Mouse (Mus musculus) CD4-positive, CD25-positive, alpha-beta regulatory T cell, adult 2 months (primary cell): Measurements from ENCODE around the gene 3110082I17Rik.
A peak's percentile ranks its signal among the peaks of the same experiment; 100 is the strongest.

Source experiments
- DNase-seq: peaks from one replicate; pipeline ENCODE4 v3.0.0-alpha.2; 2012; ENCODE audit warnings: low read depth, low spot score

The 3110082I17Rik gene

DNA sequence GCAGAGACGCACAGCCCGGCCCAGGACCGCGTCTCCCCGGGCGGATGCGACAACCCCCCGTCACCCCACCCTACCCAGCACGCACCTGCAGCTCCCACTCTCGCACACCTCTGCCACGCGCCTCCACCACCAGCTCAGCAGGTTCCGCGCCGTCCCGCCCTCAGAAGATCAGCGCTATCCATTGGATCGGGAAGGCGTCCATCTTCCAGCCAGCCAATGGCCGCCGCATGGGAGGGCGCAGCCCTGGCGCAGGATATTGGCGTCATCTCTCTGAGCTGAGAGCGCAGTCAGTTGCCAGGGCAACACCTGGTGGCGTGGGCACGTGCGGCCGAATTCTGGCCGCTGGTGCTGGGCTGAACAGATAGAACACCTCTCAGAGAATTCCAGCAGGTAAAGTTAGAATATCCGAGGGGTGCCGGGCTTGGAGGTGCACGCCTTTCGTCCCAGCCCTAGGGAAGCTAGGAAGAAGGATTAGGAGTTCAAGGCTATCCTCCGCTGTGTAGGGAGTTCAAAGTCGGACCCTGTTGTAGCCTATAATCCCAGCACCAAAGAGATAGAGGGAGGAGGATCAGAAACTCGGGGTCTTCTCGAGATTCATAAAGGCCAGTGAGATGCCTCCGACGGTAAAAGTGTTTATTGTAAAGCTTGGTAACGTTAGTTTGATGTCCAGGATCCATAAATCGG, at the start of gene 3110082I17Rik:
3110082I17Rik (minus strand) TSS at position 144 of the 684 bp plus-strand sequence.
- peak; percentile 98 for DNase-seq

DNA sequence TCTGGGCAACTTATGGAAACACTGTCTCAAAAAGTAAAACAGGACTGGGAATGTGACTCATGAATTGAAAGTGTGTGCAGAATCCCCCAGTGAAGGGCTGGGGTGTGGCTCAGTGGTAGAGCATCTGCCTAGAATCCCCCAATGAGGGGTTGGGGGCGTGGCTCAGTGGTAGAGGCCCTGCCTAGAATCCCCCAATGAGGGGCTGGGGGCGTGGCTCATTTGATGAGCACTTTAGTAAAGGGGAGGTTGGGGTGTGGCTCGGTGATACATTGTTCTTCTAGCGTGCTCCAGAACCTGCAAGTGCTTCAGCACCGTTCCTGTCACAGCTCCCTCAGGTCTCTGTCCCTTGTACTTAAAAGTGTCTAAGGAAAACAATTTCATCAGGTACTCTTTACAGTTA, 45.9 kb upstream of the 3110082I17Rik start:
- DNase-seq: no peak

DNA sequence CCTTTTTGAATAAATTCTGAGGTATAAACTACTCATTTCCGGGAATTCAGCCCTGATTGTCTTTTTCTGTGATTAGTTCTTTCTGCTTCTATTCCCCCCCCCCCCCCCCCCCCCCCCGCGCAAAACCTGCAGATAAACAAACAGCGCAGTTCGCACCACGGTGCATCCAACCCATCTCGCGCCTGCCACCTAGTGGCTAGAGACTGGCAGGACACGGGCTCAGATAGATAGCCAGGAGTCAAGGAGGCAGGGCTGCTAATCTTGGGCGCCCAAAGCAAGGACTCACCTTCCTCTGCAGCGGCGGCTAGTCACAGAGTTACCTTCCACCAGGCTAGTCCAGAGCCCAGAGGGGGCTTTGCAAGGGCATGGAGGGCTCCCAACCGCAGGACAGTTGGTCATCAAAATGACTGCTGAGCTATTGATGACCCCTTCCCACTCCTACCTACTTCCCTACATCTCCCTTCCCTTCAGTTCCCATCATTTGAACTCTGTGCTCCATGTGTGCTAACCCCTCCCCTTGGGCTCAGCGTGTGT, 44.8 kb upstream of the 3110082I17Rik start:
- peak; percentile 88 for DNase-seq

DNA sequence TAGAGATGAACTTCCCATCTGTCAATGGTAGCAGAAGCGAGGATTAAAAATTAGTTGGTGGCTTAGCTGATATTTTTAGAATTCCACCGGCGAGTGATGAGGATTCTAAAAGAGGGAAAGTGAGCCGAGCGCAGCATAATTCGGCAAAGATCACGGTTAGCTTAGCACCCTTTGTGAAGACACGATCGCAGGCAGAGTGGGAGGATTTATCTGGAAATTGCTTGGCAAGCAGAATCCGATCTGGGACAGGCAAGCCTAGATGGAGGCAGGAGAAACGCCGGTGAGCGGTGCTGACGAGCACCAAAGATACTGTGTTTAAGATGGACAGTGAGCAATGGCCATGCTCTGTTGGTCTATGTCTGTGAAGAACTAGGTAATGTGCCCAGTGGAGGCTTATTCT, 42.0 kb upstream of the 3110082I17Rik start:
- DNase-seq: no peak

DNA sequence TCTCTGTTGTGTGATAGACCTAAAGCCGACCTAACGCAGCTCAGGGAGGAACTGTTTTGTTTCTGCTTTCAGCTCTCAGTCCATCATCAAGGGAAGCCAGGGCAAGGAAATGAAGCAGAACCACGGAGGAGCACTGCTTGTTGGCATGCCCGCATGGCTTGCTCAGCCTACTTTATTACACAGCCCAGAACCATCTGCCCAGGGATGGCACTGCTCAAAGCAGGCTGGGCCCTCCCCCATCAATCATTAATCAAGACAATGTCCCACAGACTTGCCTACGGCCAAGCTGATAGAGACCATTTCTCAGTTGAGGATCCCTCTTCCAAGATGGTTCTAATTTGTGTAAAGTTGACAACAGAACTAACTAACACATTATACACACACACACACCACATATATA, 38.5 kb upstream of the 3110082I17Rik start:
- DNase-seq: no peak

DNA sequence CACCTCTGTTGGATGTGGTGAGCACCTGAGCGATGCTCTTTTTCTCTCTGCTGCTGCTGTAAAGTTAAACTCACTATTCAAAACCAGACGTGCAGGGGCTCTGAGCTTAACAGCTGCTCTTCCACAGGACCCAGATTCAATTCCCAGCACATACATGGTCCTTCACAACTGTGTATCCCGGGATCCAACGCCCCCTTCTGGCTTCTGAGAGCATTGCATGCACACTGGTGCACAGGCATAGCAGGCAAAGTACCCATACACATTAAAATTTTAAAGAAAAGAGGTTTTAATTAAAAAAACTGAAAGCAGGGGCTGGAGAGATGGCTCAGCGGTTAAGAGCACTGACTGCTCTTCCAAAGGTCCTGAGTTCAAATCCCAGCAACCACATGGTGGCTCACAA, 36.6 kb upstream of the 3110082I17Rik start:
- DNase-seq: no peak

DNA sequence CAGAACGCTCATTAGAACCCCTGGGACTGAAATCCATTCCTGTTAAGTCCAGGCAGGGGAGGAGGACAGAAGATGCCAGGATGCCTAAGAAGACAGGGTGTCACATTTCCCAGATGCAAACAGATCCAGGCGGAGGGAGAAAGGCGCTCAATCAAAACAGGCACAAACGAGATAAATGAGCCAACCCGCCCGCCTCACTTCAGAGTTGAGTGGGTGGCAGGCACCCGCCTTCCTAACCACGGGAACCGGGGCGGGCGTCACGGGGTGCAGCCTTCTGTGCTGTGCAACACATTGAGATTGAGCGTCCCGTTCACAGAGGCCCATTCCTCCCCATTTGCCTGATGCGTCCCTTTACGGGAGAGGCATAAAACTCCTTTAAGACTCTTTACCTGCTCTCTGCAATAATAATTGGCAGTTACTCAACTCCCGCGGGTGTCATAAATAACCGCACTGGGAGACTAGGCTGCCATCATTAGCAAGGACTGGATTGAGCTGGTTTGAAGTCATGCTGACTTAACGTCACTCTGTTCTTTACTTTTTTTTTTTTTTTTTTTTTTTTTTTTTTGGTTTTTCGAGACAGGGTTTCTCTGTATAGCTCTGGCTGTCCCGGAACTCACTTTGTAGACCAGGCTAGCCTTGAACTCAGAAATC, 34.8 kb upstream of the 3110082I17Rik start:
- DNase-seq: peak; percentile 27

DNA sequence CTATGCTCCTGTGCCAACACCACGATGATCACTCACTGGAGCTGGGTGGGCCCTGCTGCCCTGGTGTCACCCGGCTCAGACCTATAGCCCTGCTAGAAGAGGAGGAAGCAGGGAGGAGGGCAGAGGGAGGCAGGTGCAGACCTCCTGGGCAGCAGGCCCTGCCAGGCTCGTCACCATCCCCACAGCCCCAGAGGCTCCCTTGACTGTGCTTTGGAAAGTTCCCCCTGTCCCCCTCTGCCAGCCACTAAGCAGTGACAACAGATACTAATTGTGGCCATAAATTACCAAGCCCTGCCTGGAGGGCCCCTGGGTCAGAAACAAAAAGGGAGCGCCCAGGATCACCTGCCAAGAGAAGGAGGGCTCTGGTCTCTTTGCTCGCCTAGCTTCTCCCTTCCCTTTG, 33.4 kb upstream of the 3110082I17Rik start:
- DNase-seq: no peak

DNA sequence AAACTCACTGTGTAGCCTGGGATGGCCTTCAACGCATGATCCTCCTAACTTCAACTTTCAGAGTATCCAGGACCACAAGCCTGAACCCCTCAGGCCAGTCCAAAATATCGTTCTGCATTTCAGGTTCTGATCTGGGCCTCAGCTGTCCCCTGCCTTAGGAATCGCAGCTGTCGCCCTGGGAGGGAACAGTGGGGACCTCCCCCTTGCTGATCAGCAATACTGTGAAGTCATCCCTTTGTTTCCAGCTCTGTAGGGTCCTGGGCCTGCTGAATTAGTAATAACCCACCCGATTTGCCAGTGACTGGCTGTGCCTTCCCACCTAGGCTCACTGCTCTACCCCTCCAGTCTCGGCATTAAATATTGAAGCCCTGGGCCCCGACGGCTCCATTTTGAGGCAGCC, 31.0 kb upstream of the 3110082I17Rik start:
- DNase-seq: no peak

DNA sequence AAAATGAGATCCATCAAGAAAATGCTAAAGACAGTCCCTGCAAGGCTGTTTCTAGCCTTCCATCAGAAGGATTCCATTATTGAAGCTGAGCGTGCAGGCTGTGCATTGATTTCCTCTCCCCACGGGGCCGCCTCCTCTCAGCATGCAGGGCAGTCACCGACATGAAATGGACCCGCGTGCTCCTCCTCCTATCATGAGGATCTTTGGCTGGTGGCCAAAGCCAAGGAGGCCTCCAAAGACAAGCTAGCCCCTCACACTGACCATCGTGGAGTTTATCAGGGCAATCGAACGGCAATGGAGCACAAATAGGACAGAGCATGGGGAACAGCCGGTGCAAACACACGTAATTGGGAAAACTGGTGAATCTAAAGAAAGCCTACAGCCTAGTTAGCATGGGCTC, 29.8 kb upstream of the 3110082I17Rik start:
- no peak for DNase-seq

DNA sequence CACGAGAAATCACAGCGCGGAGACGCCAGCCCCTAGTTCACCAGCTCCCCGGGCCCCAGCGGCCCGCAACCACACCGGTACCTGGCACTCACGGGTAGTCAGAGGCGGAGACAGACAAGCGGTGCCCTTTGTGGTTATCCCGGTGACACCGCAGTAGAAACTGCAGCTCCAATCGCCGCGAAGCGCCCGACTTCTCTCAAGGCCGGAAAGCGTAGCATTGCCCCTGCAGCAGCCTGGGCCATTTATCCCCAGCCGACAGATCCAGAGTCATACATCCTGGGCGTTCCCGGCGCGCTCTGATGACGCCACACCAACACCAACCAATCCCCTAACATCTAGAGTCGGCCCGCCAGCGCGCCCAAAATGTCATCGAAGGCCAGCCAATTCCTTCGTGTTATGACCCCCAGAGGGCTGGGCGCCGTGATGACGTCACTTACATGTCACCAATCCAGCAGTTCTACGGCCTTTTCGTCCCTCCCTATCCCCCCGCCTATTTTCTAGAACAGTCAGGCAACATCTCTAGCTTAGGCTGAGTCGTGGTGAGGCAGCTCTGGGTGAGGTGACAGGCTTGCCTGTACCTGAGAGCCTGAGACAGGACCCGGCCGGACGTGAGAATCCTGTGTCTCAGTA, 24.0 kb upstream of the 3110082I17Rik start, which contains the start of gene Zfand2a:
Zfand2a (minus strand) TSS at position 365 of the 630 bp plus-strand sequence.
- DNase-seq: peak; percentile 100

DNA sequence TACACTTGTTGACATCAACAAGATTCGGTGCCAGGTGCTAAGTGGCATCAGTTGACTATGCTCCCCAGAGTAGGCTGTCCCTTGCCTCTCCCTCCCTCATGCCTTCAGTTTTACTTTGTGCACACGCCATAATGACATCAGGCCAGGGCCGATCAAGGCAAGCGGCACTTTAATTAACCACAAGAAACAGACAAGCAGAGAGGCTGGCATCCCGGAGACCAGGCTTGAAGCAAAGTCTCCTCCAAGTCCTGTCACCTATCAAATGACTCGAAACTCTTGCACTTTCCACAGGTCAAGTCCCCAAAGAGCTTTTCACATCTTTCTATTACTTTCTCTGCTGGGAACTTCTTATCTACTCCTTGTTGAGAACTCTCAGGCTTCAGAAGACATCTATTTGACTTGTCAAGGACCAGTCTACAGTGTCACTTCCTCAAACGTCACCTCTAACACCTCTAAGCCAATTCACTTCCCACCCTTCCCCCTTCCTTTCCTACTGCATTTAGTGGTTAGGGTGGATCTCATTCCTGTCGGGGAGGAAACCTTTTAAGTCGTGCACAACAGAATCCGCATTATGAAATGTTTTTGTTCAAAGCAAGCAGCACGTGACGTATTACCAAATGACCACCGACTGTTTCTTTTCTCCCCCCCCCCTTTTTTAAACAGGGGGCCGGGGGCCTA, 23.0 kb upstream of the 3110082I17Rik start:
- peak; percentile 48 for DNase-seq

DNA sequence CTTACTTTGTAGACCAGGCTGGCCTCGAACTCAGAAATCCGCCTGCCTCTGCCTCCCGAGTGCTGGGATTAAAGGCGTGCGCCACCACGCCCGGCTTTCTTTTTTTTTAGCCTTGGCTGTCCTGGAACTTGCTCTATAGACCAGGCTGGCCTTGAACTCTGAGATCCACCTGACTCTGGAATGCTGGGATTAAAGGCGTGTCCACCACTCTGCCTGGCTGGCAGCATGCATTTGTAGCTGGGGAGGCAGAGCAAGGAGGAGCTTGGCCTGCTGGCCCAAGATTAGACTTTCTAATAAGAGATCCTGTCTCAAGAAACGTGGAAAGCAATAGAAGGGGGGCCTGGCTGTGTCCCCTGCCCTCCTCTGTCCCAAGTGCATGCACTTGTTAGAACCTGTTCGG, 20.1 kb upstream of the 3110082I17Rik start:
- no peak for DNase-seq

DNA sequence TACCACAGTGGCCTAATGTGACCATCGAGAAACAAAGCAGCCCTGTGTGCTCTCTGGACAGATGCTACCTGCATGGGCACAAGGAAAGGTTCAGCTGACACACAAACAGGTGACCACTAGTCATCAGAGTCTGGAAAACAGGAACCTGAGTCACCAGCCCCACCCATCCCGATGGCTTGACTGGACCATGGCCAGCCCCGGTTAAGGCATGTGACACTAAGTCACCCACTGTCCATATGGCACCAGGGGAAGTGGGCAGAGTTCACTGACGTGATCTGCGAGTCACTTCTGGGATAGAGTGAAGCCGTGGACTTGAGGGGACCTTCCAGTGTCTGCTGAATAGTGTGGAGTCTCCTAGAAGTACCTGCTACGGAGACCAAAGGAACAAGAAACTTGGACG, 18.8 kb upstream of the 3110082I17Rik start:
- no peak for DNase-seq

DNA sequence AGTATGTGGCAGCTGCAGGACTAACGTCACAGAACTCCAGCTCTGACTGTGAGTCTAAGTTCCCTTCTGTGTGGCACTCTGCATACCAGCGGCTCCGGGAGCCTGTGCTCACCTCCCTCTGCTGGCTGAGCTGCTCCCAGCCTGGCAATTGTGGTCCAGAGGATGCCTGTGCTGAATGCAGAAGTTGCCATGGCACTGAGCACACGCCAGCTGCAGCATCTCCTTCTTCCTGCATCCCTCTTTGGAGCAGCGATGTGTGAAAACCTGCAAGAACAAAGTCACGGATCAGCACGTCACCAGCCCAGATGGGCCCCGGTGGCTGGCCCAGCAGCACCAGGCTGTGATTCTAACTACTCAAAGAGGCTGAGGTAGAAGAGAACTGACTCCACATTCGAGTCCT, 14.4 kb upstream of the 3110082I17Rik start:
- no peak for DNase-seq

DNA sequence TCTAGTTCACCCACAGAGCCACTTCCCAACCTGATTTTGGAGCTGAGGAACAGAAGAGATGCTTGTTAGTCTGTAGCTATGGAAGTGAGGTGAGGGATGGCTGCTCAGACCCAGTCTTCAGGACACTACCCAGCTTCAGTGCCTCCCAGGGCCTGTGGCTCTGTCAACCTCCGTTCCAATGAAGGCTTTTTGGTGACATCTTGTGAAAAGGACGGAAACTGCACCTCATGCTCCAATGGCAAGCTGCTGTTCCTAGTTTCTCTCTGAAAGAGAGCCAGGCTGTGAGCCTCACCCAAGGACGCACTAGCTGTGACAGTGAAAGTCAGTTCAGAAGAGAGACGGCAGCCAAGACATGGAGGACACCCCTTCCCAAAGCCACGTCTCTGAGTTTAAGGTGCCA, 7.7 kb upstream of the 3110082I17Rik start:
- DNase-seq: no peak

DNA sequence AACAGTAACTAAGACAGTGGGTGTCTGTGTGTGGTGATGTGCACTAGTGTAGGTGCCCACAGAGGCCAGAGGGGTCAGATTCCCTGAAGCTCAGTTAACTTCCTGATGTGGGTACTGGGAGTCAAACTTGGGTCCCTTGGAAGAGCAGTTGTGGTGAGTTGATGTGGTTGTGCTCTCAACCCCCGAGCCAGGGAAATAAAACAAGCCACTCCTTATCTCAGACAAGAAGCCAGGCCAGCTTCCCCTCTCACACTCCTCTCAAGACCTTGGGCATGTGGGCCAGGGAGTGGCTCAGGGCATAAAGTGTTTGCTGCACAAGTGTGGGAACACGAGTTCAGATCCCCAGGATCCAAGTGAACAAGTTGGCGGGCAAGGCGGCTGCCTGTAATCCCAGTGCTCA, 6.5 kb upstream of the 3110082I17Rik start:
- no peak for DNase-seq

DNA sequence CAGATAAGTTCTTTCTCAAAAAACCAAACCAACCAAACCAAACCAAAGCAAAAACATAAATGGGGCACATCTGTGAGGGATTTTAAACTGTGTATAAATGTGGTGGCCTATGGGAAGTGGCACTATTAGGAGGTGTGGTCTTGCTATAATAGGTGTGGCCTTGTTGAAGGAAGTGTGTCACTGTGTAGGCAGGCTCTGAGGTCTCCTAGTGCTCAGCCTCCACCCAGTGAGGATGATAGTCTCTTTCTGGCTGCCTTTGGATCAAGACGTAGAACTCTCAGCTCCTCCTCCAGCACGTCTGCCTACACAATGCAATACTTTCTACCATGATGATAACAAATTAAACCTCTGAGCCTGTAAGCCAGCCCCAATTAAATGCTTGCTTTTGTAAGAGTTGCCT, 6.0 kb upstream of the 3110082I17Rik start:
- no peak for DNase-seq

DNA sequence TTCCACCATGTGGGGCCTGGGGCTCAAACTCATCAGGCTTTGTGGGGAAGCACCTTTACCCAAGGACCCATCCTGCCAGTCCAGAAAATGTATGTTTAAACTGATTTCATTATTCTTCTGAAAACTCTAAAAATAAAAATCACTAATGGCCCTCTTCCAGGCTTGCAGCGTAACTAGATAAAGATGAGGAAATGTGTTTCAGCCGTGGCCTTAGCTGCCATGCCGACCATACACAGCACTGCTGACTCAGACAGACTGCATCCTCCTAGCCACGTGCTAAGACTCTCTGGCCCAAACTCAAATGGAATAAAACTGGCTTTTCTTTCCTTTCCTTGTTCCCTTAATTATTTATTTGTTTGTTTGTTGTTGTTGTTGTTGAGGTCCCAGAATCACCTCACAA, 4.5 kb upstream of the 3110082I17Rik start:
- DNase-seq: no peak

DNA sequence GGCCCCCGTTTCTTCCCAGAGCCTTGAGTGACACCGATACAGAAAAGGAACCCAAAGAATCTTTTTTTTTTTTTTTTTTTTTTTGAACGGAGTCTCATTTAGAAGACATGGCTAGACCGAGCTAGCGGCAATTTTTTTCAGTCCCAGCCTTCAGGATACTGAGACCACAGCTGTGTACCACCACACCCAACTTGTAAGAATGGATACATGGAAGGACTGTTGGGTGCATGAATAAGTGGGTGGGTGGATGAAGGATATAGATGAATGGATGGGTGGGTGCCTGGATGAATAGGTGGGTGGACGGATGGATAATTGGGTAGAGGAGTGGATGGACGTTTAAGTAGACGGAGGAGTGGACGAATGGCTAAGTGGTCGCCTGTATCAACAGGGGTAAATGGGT, 389 bp downstream of the 3110082I17Rik start:
- DNase-seq: no peak

DNA sequence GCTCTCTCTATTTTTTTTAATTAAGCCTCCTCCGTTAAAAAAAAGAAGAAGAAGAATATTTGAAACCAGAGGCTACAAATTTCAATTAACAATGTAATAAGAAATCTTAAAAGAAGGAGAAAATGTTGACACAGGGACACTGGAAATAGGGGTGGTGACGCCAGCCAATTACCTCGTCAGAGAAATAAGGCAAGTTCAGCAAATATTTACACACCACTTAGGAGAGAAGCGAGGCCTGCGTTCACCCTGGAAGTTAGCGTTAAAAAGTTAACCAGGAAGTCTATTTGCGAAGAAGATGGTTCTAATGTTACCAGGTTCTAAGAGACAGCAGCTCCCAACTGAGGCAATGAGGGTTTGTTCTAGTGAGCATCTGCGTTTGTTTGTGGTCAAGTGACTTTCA, 3.1 kb downstream of the 3110082I17Rik start:
- no peak for DNase-seq

DNA sequence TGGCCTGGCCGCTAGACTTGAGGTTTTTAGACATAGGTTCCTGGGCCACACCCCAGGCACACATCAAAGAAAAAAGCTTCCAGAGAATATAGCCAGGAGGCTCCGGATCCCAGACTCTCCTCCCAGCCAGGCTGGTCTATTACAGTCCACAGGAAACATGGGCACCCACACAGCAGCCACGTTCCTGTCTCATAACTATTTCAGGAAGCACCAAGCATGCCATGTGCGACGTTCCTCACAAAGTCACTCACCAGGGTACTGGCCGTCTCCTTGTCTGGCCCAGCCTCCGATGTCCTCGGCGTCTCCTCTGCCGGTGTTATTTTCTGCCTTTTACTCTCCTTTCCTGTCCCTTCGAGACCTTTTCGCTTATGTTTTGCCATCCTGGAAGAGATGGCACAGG, 5.2 kb downstream of the 3110082I17Rik start:
- no peak for DNase-seq
